Mouse (Mus musculus) limb, embryonic 12.5 days (tissue): ENCODE data around the gene Cav1. TPM values are rescaled to one million over a fixed set of nuclear protein-coding genes. Genes with fewer than 3 reads are reported as not detected.

Source experiments
- ATAC-seq: fragments of 200-750 bp; cut with Nextera tagmentation; 2 replicates; pipeline ENCODE4 v1.8.0; 2017; ENCODE audit warnings: low read depth, moderate TSS enrichment; ENCODE audit not compliant: insufficient number of reproducible peaks, insufficient read depth, low FRiP score, low TSS enrichment
- H3K27ac ChIP-seq: fragments of 300-500 bp; sonication (generic); 2 replicates; pipeline ENCODE4 v1.5.1; 2016; ENCODE audit warnings: mild to moderate bottlenecking, moderate library complexity
- H3K27me3 ChIP-seq: fragments of 300-500 bp; sonication (generic); 2 replicates; pipeline ENCODE4 v1.6.1; 2016; ENCODE audit warnings: mild to moderate bottlenecking, moderate library complexity
- H3K36me3 ChIP-seq: fragments of 300-500 bp; sonication (generic); 2 replicates; pipeline ENCODE4 v1.6.1; 2016; ENCODE audit warnings: mild to moderate bottlenecking, moderate library complexity
- H3K4me1 ChIP-seq: fragments of 300-500 bp; sonication (generic); replicated peaks from 2 replicates; pipeline ENCODE4 v1.6.1; 2016
- H3K4me2 ChIP-seq: fragments of 300-500 bp; sonication (generic); 2 replicates; pipeline ENCODE4 v1.6.1; 2016; ENCODE audit warnings: mild to moderate bottlenecking, moderate library complexity
- H3K4me3 ChIP-seq: fragments of 300-500 bp; sonication (generic); replicated peaks from 2 replicates; pipeline ENCODE4 v1.5.1; 2016; ENCODE audit warnings: mild to moderate bottlenecking
- H3K9ac ChIP-seq: fragments of 300-500 bp; sonication (generic); replicated peaks from 2 replicates; pipeline ENCODE4 v1.6.1; 2016; ENCODE audit warnings: mild to moderate bottlenecking, moderate library complexity
- H3K9me3 ChIP-seq: fragments of 300-500 bp; sonication (generic); 2 replicates; pipeline ENCODE4 v1.6.1; 2016; ENCODE audit warnings: mild to moderate bottlenecking, moderate library complexity
- WGBS: fragments of 180-500 bp; shearing (Covaris S2); methylation state at CpG from one replicate; pipeline ENCODE4 v1.1.7; 2016; 5-methylcytosine and 5-hydroxymethylcytosine counted together
- polyA plus RNA-seq: library from polyadenylated mRNA; unstranded; fragments of >200 nt; fragmentation: Nextera tagmentation; extraction: Ambion mirVana; gene quantifications from 2 replicates; pipeline ENCODE4 v1.2.1, GENCODE M21; 2016

Cav1 gene
- polyA plus RNA-seq, 1 experiment from 2014 or later = 28.1 TPM

DNA sequence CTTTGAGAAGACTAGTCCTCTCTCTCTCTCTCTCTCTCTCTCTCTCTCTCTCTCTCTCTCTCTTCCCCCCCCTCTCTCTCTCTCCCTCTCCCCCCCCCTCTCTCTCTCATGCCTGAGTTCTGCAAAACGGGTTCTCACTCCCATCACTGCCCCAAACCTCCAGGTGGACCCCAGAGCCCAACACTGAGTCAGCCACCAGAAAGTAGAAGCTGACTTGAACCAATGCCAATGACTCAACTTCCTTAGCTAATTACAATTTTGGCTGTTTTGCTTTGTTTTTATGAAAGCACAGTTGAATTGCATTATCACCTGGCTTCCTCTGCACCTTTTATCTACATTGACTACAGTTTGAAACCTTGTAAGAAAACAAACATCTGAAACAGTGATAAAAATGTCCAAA is 11.8 kb downstream of the Cav1 start:
- 75% methylated on average over 1 of the region's 1 CpGs for WGBS
- Histone ChIP-seq H3K36me3 (no peaks in the 10 kb centered on the region), H3K9me3 (no peaks in the 10 kb centered on the region), H3K27ac (no peak overlapping the region), H3K9ac (no peak overlapping the region), H3K4me3 (no peak overlapping the region), H3K4me1 (peaks cover 11% of the 10 kb centered on the region; the same call in 1 of the 2 replicates), H3K27me3 (no peaks in the 10 kb centered on the region), H3K4me2 (no peak overlapping the region)
- no peak for ATAC-seq

DNA sequence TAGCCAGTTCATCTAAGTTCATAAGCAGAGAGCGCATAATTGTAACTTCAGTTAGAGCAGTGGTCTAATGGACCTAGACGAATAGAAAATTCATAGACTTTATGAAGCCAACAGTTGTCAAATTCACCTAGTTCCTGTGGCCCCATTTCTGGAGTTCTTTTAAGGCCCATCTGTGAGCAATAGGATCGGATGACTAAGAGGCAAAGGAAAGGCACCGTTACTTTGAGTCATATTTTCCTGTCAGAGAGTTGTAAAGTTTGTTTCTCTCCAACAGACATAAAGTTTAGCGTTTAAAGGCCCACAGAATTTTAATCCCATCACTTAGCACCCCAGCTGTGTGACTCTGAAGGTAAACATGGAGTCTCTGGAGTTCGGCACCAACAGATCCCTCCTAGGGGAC is 15.8 kb downstream of the Cav1 start:
- H3K4me2 ChIP-seq = no peak overlapping the region
- ATAC-seq = no peak
- no peaks in the 10 kb centered on the region for H3K36me3 ChIP-seq
- H3K27me3 ChIP-seq = no peaks in the 10 kb centered on the region
- no peak overlapping the region for H3K4me3 ChIP-seq
- H3K9me3 ChIP-seq = no peaks in the 10 kb centered on the region
- peaks cover 12% of the 10 kb centered on the region; the same call in 1 of the 2 replicates for H3K4me1 ChIP-seq
- no peak overlapping the region for H3K27ac ChIP-seq
- H3K9ac ChIP-seq = no peak overlapping the region
- WGBS = 64% methylated on average over 6 of the region's 6 CpGs

DNA sequence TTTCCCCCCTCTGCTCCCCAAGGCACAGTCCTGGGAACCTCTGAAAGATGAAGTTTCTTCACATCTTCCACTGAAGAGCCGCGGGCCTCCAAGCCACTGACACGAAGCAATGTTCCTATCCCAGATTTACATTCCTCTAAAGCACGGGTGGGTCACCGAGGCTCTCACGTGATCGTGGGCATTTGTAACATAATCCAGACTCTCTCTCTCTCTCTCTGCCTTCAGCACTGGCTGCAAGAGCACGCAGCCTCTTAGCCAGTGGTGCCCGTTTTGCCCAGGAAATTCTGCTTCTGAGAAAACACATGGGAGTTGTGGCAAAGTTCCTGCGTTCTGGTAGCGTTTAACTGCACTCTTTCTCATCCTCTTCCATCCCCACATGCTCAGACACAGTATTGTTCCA is 21.1 kb downstream of the Cav1 start:
- no peak overlapping the region for H3K27ac ChIP-seq
- WGBS = 51% methylated on average over 11 of the region's 11 CpGs
- H3K36me3 ChIP-seq = no peaks in the 10 kb centered on the region
- H3K9me3 ChIP-seq = no peaks in the 10 kb centered on the region
- peak overlapping the region; percentile 42 for H3K4me2 ChIP-seq
- no peak for ATAC-seq
- no peak overlapping the region; the same call in 1 of the 2 replicates for H3K4me3 ChIP-seq
- no peak overlapping the region for H3K9ac ChIP-seq
- H3K4me1 ChIP-seq = 0 out of 2 replicates have a peak, but pooled peaks cover 9% of the 10 kb centered on the region
- H3K27me3 ChIP-seq = no peaks in the 10 kb centered on the region

DNA sequence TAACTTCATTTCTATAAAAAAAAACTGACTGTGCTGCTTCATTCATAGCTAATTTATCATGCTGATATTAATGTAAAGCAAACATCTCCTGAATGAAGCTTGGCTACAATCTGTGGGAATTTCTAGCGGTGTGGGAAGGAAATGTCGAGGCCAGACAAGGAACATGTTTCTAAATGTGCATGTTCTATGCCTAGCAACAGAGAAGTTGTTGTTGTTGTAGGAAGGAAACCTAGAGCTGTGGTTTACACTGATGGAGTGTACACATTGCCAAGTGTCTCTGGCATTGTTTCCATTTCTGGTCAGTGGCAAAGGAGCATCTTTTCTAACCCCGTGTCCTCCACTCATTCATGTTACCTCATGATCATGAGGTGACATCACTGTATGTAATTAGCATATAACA is 23.7 kb downstream of the Cav1 start:
- no peak overlapping the region for H3K27ac ChIP-seq
- H3K36me3 ChIP-seq = no peaks in the 10 kb centered on the region
- ATAC-seq = no peak
- 87% methylated on average over 3 of the region's 3 CpGs for WGBS
- no peaks in the 10 kb centered on the region for H3K9me3 ChIP-seq
- 0 out of 2 replicates have a peak, but pooled peaks cover 9% of the 10 kb centered on the region for H3K4me1 ChIP-seq
- no peak overlapping the region for H3K4me2 ChIP-seq
- H3K4me3 ChIP-seq = no peak overlapping the region
- H3K9ac ChIP-seq = no peak overlapping the region
- H3K27me3 ChIP-seq = no peaks in the 10 kb centered on the region

DNA sequence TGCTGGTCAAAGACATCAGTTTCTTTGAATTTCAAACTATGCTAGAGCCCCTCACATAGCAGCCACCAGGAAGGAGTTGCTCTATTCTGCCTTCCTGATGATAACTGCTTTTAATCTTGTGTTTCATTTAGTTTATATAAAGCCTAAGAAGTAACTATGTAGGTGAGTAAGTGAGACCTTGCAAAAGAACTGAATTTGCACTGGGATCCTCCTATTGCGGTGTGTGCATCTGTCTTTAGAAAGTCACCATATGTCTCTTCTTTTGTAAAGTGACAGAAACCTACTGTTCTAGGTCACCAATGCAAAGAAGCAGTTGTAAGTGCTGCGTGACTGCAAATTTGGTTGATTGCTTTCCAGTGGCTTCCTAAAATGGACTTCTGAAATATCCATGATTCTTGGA is 31.6 kb downstream of the Cav1 start:
- 87% methylated on average over 2 of the region's 2 CpGs for WGBS
- Histone ChIP-seq H3K4me1 (no peaks in the 10 kb centered on the region), H3K36me3 (no peaks in the 10 kb centered on the region), H3K27me3 (no peaks in the 10 kb centered on the region), H3K27ac (no peak overlapping the region), H3K4me2 (no peak overlapping the region), H3K9ac (no peak overlapping the region), H3K9me3 (no peaks in the 10 kb centered on the region), H3K4me3 (no peak overlapping the region)
- no peak for ATAC-seq

DNA sequence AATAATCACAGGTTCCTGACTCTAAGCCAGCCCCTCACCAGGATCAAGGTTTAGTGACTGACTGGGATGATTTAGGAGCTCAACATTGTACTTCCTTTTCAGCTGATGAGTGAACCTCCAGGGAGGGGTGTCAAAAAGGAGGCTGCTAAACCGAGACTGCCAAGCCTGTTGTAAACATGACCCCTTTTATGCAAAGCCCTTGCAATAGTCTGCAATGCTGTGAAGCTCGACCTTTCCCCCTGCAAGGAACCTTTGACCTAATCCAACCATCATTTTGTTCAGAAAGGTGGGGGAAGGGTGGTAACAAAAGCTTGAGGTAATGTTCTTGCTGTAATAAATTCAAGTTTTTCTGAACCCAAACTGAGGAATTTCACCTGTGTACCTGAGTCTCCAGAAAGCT is 34.3 kb downstream of the Cav1 start:
- Histone ChIP-seq H3K4me2 (no peak overlapping the region), H3K4me1 (no peaks in the 10 kb centered on the region), H3K9ac (no peak overlapping the region), H3K4me3 (no peak overlapping the region), H3K27ac (no peak overlapping the region), H3K36me3 (no peaks in the 10 kb centered on the region), H3K9me3 (no peaks in the 10 kb centered on the region), H3K27me3 (no peaks in the 10 kb centered on the region)
- WGBS = 6% methylated on average over 2 of the region's 2 CpGs
- ATAC-seq = no peak

DNA sequence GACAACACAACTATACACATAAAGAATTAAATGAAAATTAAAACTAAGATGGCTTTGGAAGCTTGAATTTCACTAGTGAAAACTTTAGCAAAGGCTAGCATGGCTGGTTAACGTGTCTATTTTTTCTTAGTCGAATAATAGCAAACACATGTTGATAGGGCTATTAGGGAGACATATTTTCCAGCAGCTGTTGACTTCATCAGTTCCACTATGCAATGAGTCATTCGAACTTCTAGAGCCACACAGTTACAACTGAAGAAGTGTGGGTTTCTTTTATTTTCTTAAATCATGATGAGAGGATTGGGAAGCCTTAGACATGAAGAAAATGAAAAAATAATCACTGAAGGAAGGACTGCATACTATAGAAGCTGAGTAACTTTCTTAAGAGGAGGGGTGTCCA is 41.9 kb downstream of the Cav1 start:
- Histone ChIP-seq H3K4me1 (no peaks in the 10 kb centered on the region), H3K27me3 (no peaks in the 10 kb centered on the region), H3K9me3 (no peaks in the 10 kb centered on the region), H3K27ac (no peak overlapping the region), H3K4me2 (no peak overlapping the region), H3K36me3 (no peaks in the 10 kb centered on the region), H3K9ac (no peak overlapping the region), H3K4me3 (no peak overlapping the region)
- ATAC-seq = no peak
- 61% methylated on average over 3 of the region's 3 CpGs for WGBS

DNA sequence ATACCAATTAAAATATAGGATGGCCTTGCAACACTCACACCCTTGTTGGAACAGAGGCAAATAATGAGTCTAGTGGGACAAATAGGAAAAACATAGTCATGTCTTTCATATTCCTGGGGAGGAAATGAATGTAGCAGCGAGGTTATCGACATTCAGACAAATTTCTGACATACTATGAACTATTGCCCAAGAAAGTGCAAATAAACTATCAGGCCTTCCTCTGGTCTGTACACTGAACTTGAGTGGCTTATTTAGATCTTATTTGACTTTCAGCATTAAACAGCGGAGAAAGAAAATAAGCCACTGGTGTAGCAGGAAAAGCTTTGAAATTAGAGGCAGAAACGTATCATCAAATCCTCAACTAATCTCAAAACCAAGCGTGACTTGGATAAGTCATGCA is 44.7 kb downstream of the Cav1 start:
- 89% methylated on average over 5 of the region's 5 CpGs for WGBS
- Histone ChIP-seq H3K9ac (no peak overlapping the region), H3K4me2 (no peak overlapping the region), H3K36me3 (no peaks in the 10 kb centered on the region), H3K4me3 (no peak overlapping the region), H3K9me3 (no peaks in the 10 kb centered on the region), H3K27me3 (no peaks in the 10 kb centered on the region), H3K4me1 (no peaks in the 10 kb centered on the region), H3K27ac (no peak overlapping the region)
- no peak for ATAC-seq

DNA sequence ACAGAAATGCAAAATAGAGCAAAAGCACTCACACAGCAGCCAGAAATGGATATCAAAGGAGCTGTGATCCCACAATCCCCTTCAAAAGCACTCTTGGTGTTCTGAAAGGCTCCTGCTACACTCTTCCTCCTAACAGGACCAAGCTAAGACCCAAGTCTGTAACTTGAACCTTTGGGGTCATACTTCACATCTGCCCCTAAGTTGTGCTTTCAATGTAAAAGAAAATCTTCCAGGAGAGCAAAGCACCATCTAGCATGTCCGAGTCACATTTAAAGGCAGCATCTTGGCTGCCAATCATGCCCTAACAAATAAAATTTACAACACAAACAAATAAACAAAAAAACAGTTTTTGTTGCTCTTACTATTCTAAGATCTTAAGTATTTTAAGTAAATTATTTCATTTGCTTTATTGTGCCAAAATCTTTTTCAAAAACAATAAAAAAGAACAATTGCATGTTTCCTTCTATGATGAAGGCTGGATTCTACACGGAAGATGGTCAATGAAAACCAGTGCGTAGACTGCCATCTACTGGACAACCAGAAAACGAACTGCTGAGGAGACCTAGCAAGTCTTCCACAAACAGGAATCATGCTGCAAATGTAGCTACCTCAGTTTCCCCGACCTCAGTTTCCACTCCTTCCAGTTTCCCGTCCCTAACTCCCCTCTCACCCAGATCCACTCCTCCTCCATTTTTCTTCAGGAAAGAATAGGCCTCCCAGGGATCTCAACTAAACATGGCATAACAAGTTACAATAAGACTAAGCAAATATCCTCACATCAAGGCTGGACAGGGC is 53.0 kb downstream of the Cav1 start:
- Histone ChIP-seq H3K4me3 (no peak overlapping the region), H3K9ac (no peak overlapping the region), H3K4me1 (no peaks in the 10 kb centered on the region), H3K27ac (no peak overlapping the region), H3K9me3 (no peaks in the 10 kb centered on the region), H3K4me2 (no peak overlapping the region), H3K36me3 (no peaks in the 10 kb centered on the region), H3K27me3 (no peaks in the 10 kb centered on the region)
- WGBS = 17% methylated on average over 6 of the region's 6 CpGs
- ATAC-seq = no peak

DNA sequence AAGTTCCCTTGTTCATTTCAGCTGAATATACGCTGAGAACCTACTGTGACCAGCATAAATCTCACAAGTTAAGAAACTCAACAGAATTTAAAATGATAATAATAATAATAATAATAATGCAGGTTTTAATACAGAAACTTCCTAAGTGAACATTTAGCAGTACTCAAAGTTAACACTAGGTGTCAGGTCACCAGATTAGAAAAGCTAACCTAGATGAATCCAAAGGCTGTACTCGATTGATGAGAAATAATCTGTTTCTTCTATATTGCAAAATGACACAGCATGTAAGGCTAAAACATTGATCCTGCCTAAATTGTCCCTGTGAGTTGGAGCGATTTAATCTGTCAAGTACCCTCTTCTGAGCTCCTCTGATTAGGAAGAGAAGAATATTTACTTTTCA is 56.6 kb downstream of the Cav1 start:
- Histone ChIP-seq H3K4me2 (no peak overlapping the region), H3K27me3 (no peaks in the 10 kb centered on the region), H3K27ac (no peak overlapping the region), H3K4me1 (no peaks in the 10 kb centered on the region), H3K4me3 (no peak overlapping the region), H3K9me3 (no peaks in the 10 kb centered on the region), H3K9ac (no peak overlapping the region), H3K36me3 (no peaks in the 10 kb centered on the region)
- 54% methylated on average over 3 of the region's 3 CpGs for WGBS
- no peak for ATAC-seq

DNA sequence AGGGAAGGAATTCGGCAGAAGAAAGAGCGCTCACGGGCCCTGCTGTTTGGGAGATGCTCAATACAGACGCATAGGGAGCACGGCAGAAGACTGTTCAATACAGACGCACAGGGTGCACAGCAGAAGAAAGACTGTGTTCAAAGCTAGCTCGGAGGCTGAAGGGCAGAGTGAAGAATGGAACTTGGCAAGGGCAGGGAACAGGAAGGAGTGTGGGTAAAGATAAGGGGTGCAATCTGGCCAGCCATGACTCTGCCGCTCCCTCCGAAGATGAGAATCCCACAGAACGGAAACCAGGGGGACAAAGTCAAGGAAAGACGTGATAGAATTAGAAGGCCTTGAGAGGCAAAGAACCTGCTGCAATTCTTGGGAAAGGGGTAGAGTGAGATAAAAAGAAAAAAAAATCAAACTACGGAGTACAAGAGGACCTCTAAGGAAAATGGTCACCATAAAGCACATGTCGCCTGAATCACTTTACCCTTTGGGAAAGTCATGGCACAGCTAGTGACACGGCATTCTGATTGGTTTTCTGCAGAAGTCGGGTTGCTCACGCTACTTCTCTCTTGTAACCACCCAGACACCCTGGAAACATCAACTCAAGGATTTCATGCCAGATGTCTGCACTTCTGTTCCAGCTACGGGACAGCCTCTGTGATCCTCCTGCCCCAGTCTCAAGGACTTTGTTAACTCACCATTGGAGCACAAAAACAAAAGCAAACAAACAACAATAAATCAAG is 57.5 kb downstream of the Cav1 start:
- H3K27ac ChIP-seq = no peak overlapping the region
- H3K4me3 ChIP-seq = no peak overlapping the region
- no peaks in the 10 kb centered on the region for H3K36me3 ChIP-seq
- H3K9ac ChIP-seq = no peak overlapping the region
- 88% methylated on average over 17 of the region's 17 CpGs for WGBS
- ATAC-seq = no peak
- H3K27me3 ChIP-seq = no peaks in the 10 kb centered on the region
- no peaks in the 10 kb centered on the region for H3K4me1 ChIP-seq
- H3K9me3 ChIP-seq = no peaks in the 10 kb centered on the region
- H3K4me2 ChIP-seq = no peak overlapping the region
